Mouse (Mus musculus) kidney, embryonic 16.5 days (tissue): ENCODE measurements at regions not wholly inside any gene's neighbourhood (a gene's known extent, or its start where the extent isn't known, plus 50 kb on each side); places are given as distances from the start of the nearest gene placed in this dataset.

ENCODE experiments used
- ATAC-seq: fragments of 200-750 bp; cut with Nextera tagmentation; 2 replicates; pipeline ENCODE4 v1.8.0; 2017; ENCODE audit warnings: moderate TSS enrichment; ENCODE audit not compliant: low FRiP score, low TSS enrichment
- H3K27ac ChIP-seq: fragments of 300-500 bp; sonication (generic); 2 replicates; pipeline ENCODE4 v1.5.1; 2014; ENCODE audit warnings: low read length
- H3K27me3 ChIP-seq: fragments of 300-500 bp; sonication (generic); 2 replicates; pipeline ENCODE4 v1.6.1; 2014; ENCODE audit warnings: low read length, control low read depth, mixed read lengths; ENCODE audit not compliant: insufficient read depth
- H3K36me3 ChIP-seq: fragments of 300-500 bp; sonication (generic); 2 replicates; pipeline ENCODE4 v1.6.1; 2014; ENCODE audit warnings: low read length, control low read depth, mixed read lengths; ENCODE audit not compliant: insufficient read depth
- H3K4me1 ChIP-seq: fragments of 300-500 bp; sonication (generic); 2 replicates; pipeline ENCODE4 v1.6.1; 2014; ENCODE audit warnings: low read length, control low read depth, mixed read lengths; ENCODE audit not compliant: insufficient read depth
- H3K4me2 ChIP-seq: fragments of 300-500 bp; sonication (generic); replicated peaks from 2 replicates; pipeline ENCODE4 v1.6.1; 2014; ENCODE audit warnings: low read depth, low read length
- H3K4me3 ChIP-seq: fragments of 300-500 bp; sonication (generic); 2 replicates; pipeline ENCODE4 v1.5.1; 2014; ENCODE audit warnings: mild to moderate bottlenecking, low read length
- H3K9ac ChIP-seq: fragments of 300-500 bp; sonication (generic); replicated peaks from 2 replicates; pipeline ENCODE4 v1.6.1; 2014; ENCODE audit warnings: low read length
- H3K9me3 ChIP-seq: fragments of 300-500 bp; sonication (generic); 2 replicates; pipeline ENCODE4 v1.6.1; 2016; ENCODE audit warnings: low read length, control low read depth
- WGBS: fragments of 180-500 bp; shearing (Covaris S2); extraction: QIAGEN DNeasy Blood & Tissue Kit; methylation state at CpG from one replicate; pipeline ENCODE4 v1.1.7; 2014; 5-methylcytosine and 5-hydroxymethylcytosine counted together

- no peak overlapping the region for H3K4me3 ChIP-seq
- no peak for ATAC-seq
- no peak overlapping the region for H3K27ac ChIP-seq
- no peak overlapping the region for H3K9ac ChIP-seq
- no peak overlapping the region for H3K4me2 ChIP-seq
- H3K4me1 ChIP-seq, result peaks cover 14% of the 10 kb centered on the region
- no peaks in the 10 kb centered on the region for H3K27me3 ChIP-seq
- no peaks in the 10 kb centered on the region for H3K9me3 ChIP-seq
- H3K36me3 ChIP-seq, result no peaks in the 10 kb centered on the region
These were observed 227.9 kb downstream of the Csl start for GRCm38 (mm10) chr10:99531556-99531955.

GRCm38 (mm10) chr10:99531992-99532391, 227.5 kb downstream of the Csl start:
- Histone ChIP-seq H3K9ac (no peak overlapping the region), H3K9me3 (no peaks in the 10 kb centered on the region), H3K4me1 (peaks cover 14% of the 10 kb centered on the region), H3K27ac (no peak overlapping the region), H3K36me3 (no peaks in the 10 kb centered on the region), H3K27me3 (no peaks in the 10 kb centered on the region), H3K4me3 (no peak overlapping the region), H3K4me2 (no peak overlapping the region)
- WGBS, result 44% methylated on average over 7 of the region's 7 CpGs
- ATAC-seq, result no peak

GRCm38 (mm10) chr10:99532697-99533119, 226.8 kb downstream of the Csl start:
- no peaks in the 10 kb centered on the region for H3K27me3 ChIP-seq
- H3K4me2 ChIP-seq, result no peak overlapping the region
- WGBS, result 47% methylated on average over 3 of the region's 3 CpGs
- H3K36me3 ChIP-seq, result no peaks in the 10 kb centered on the region
- no peak overlapping the region for H3K4me3 ChIP-seq
- no peak overlapping the region for H3K9ac ChIP-seq
- peaks cover 14% of the 10 kb centered on the region for H3K4me1 ChIP-seq
- no peaks in the 10 kb centered on the region for H3K9me3 ChIP-seq
- no peak for ATAC-seq
- H3K27ac ChIP-seq, result no peak overlapping the region

GRCm38 (mm10) chr10:99533468-99533867, 226.0 kb downstream of the Csl start:
- Histone ChIP-seq H3K4me1 (peaks cover 14% of the 10 kb centered on the region), H3K36me3 (no peaks in the 10 kb centered on the region), H3K4me3 (no peak overlapping the region), H3K27ac (peak overlapping the region; percentile 16; the same call in 1 of the 2 replicates), H3K9ac (no peak overlapping the region), H3K9me3 (no peaks in the 10 kb centered on the region), H3K27me3 (no peaks in the 10 kb centered on the region), H3K4me2 (no peak overlapping the region)
- 72% methylated on average over 4 of the region's 4 CpGs for WGBS
- ATAC-seq, result no peak

- Histone ChIP-seq H3K9me3 (no peaks in the 10 kb centered on the region), H3K27me3 (no peaks in the 10 kb centered on the region), H3K4me2 (no peak overlapping the region), H3K4me1 (peaks cover 17% of the 10 kb centered on the region), H3K36me3 (no peaks in the 10 kb centered on the region), H3K27ac (peak overlapping the region; percentile 37; the same call in 1 of the 2 replicates), H3K4me3 (no peak overlapping the region), H3K9ac (no peak overlapping the region)
- peak; percentile 39; the same call in 1 of the 2 replicates for ATAC-seq
- WGBS, result 23% methylated on average over 7 of the region's 7 CpGs
These were observed 225.2 kb downstream of the Csl start for GRCm38 (mm10) chr10:99534237-99534636.

- no peaks in the 10 kb centered on the region for H3K27me3 ChIP-seq
- 30% methylated on average over 5 of the region's 5 CpGs for WGBS
- ATAC-seq, result no peak
These were observed 220.8 kb downstream of the Csl start for GRCm38 (mm10) chr10:99538639-99539038.

GRCm38 (mm10) chr10:99552373-99552772, 207.1 kb downstream of the Csl start:
- H3K36me3 ChIP-seq, result no peaks in the 10 kb centered on the region
- H3K27ac ChIP-seq, result no peak overlapping the region
- peaks cover 12% of the 10 kb centered on the region for H3K4me1 ChIP-seq
- H3K27me3 ChIP-seq, result no peaks in the 10 kb centered on the region
- H3K4me3 ChIP-seq, result no peak overlapping the region
- H3K4me2 ChIP-seq, result no peak overlapping the region
- no peak for ATAC-seq
- H3K9ac ChIP-seq, result no peak overlapping the region
- 45% methylated on average over 4 of the region's 4 CpGs for WGBS
- H3K9me3 ChIP-seq, result no peaks in the 10 kb centered on the region

More at GRCm38 (mm10) chr10:99538639-99539038, 220.8 kb downstream of the Csl start:
- no peak overlapping the region for H3K4me2 ChIP-seq
- H3K4me3 ChIP-seq, result no peak overlapping the region
- H3K36me3 ChIP-seq, result no peaks in the 10 kb centered on the region
- no peaks in the 10 kb centered on the region for H3K9me3 ChIP-seq
- no peak overlapping the region for H3K27ac ChIP-seq
- no peak overlapping the region for H3K9ac ChIP-seq
- peaks cover 4% of the 10 kb centered on the region; the same call in 1 of the 2 replicates for H3K4me1 ChIP-seq

- WGBS, result 67% methylated on average over 12 of the region's 12 CpGs
- no peak overlapping the region for H3K4me3 ChIP-seq
- H3K9ac ChIP-seq, result no peak overlapping the region
- H3K4me1 ChIP-seq, result peaks cover 12% of the 10 kb centered on the region
- H3K36me3 ChIP-seq, result no peaks in the 10 kb centered on the region
- no peak overlapping the region for H3K4me2 ChIP-seq
- H3K9me3 ChIP-seq, result no peaks in the 10 kb centered on the region
- ATAC-seq, result peak; percentile 36; the same call in 1 of the 2 replicates
- H3K27ac ChIP-seq, result no peak overlapping the region
- H3K27me3 ChIP-seq, result no peaks in the 10 kb centered on the region
These were observed 206.5 kb downstream of the Csl start for GRCm38 (mm10) chr10:99552836-99553540.

GRCm38 (mm10) chr10:99555021-99555420, 204.4 kb downstream of the Csl start:
- H3K9ac ChIP-seq, result no peak overlapping the region
- peaks cover 12% of the 10 kb centered on the region for H3K4me1 ChIP-seq
- no peaks in the 10 kb centered on the region for H3K36me3 ChIP-seq
- H3K4me2 ChIP-seq, result no peak overlapping the region
- H3K9me3 ChIP-seq, result no peaks in the 10 kb centered on the region
- H3K27me3 ChIP-seq, result no peaks in the 10 kb centered on the region
- 66% methylated on average over 2 of the region's 2 CpGs for WGBS
- H3K27ac ChIP-seq, result peak overlapping the region; percentile 36; the same call in 1 of the 2 replicates
- no peak overlapping the region for H3K4me3 ChIP-seq
- ATAC-seq, result no peak

GRCm38 (mm10) chr10:99555658-99556352, 203.7 kb downstream of the Csl start:
- Histone ChIP-seq H3K27me3 (no peaks in the 10 kb centered on the region), H3K4me2 (peak overlapping the region; percentile 26), H3K4me1 (peaks cover 12% of the 10 kb centered on the region), H3K4me3 (no peak overlapping the region), H3K36me3 (no peaks in the 10 kb centered on the region), H3K9me3 (no peaks in the 10 kb centered on the region), H3K27ac (peak overlapping the region; percentile 5; the same call in 1 of the 2 replicates), H3K9ac (no peak overlapping the region)
- ATAC-seq, result peak; percentile 77
- WGBS, result 31% methylated on average over 12 of the region's 12 CpGs
